Mouse (Mus musculus): Measurements from ENCODE around the gene Ifitm3. TPM values are rescaled to one million over a fixed set of nuclear protein-coding genes. Genes with fewer than 3 reads are reported as not detected.

Gene Ifitm3
- polyA plus RNA-seq, 1 experiment from 2014 or later = 255 TPM

- Histone ChIP-seq H3K9me3 (no peaks in the 10 kb centered on the region), H3K27me3 (replicated peaks) (no peaks in the 10 kb centered on the region), H3K4me1 (replicated peaks) (peaks cover 19% of the 10 kb centered on the region), H3K4me2 (replicated peaks) (peak overlapping the region; percentile 62), H3K27ac (peak overlapping the region; percentile 86; the same call in 1 of the 2 replicates), H3K36me3 (no peaks in the 10 kb centered on the region), H3K9ac (no peak overlapping the region), H3K4me3 (replicated peaks) (no peak overlapping the region)
- ATAC-seq = peak; percentile 34
- 15% methylated on average over 7 of the region's 7 CpGs for WGBS
Observed at GRCm38 (mm10) chr7:141008312-141008761, 2.2 kb downstream of the Ifitm3 start.

GRCm38 (mm10) chr7:141006914-141007313 lies 3.7 kb downstream of the Ifitm3 start:
- ATAC-seq = no peak
- H3K4me3 ChIP-seq (replicated peaks) = no peak overlapping the region
- no peak overlapping the region for H3K27ac ChIP-seq
- H3K27me3 ChIP-seq (replicated peaks) = no peaks in the 10 kb centered on the region
- H3K4me1 ChIP-seq (replicated peaks) = peaks cover 19% of the 10 kb centered on the region
- no peak overlapping the region for H3K4me2 ChIP-seq (replicated peaks)
- no peaks in the 10 kb centered on the region for H3K9me3 ChIP-seq
- 83% methylated on average over 5 of the region's 5 CpGs for WGBS
- H3K36me3 ChIP-seq = no peaks in the 10 kb centered on the region
- H3K9ac ChIP-seq = no peak overlapping the region

GRCm38 (mm10) chr7:141006446-141006845 lies 4.1 kb downstream of the Ifitm3 start:
- Histone ChIP-seq H3K36me3 (no peaks in the 10 kb centered on the region), H3K27me3 (replicated peaks) (no peaks in the 10 kb centered on the region), H3K9me3 (no peaks in the 10 kb centered on the region), H3K4me2 (replicated peaks) (no peak overlapping the region), H3K9ac (no peak overlapping the region), H3K27ac (no peak overlapping the region), H3K4me3 (replicated peaks) (no peak overlapping the region), H3K4me1 (replicated peaks) (peaks cover 19% of the 10 kb centered on the region)
- ATAC-seq = no peak
- 80% methylated on average over 6 of the region's 6 CpGs for WGBS

GRCm38 (mm10) chr7:141003248-141004010 lies 7.1 kb downstream of the Ifitm3 start:
- Histone ChIP-seq H3K9ac (no peak overlapping the region), H3K4me3 (replicated peaks) (no peak overlapping the region), H3K36me3 (no peaks in the 10 kb centered on the region), H3K4me2 (replicated peaks) (no peak overlapping the region), H3K4me1 (replicated peaks) (peaks cover 3% of the 10 kb centered on the region; the same call in 1 of the 2 replicates), H3K27me3 (replicated peaks) (no peaks in the 10 kb centered on the region), H3K27ac (no peak overlapping the region), H3K9me3 (no peaks in the 10 kb centered on the region)
- WGBS = 80% methylated on average over 5 of the region's 5 CpGs
- ATAC-seq = no peak

- H3K27ac ChIP-seq = no peak overlapping the region
- no peak for ATAC-seq
- no peak overlapping the region for H3K4me2 ChIP-seq (replicated peaks)
- no peak overlapping the region for H3K9ac ChIP-seq
- H3K27me3 ChIP-seq (replicated peaks) = no peaks in the 10 kb centered on the region
- WGBS = 73% methylated on average over 15 of the region's 15 CpGs
- H3K9me3 ChIP-seq = no peaks in the 10 kb centered on the region
- no peaks in the 10 kb centered on the region for H3K4me1 ChIP-seq (replicated peaks)
- no peak overlapping the region for H3K4me3 ChIP-seq (replicated peaks)
- no peaks in the 10 kb centered on the region for H3K36me3 ChIP-seq
Observed at GRCm38 (mm10) chr7:141000881-141001708, 9.5 kb downstream of the Ifitm3 start.

- H3K27me3 ChIP-seq (replicated peaks) = no peaks in the 10 kb centered on the region
- WGBS = 77% methylated on average over 11 of the region's 11 CpGs
- H3K4me3 ChIP-seq (replicated peaks) = no peak overlapping the region
- no peak overlapping the region for H3K9ac ChIP-seq
- H3K27ac ChIP-seq = 0 out of 2 replicates have a peak overlapping the region, but pooled peaks have one; percentile 9
- no peaks in the 10 kb centered on the region for H3K4me1 ChIP-seq (replicated peaks)
- ATAC-seq = no peak
- H3K4me2 ChIP-seq (replicated peaks) = no peak overlapping the region
- H3K36me3 ChIP-seq = no peaks in the 10 kb centered on the region
- H3K9me3 ChIP-seq = no peaks in the 10 kb centered on the region
Observed at GRCm38 (mm10) chr7:140998853-140999700, 11.5 kb downstream of the Ifitm3 start.

- Histone ChIP-seq H3K36me3 (no peaks in the 10 kb centered on the region), H3K27me3 (replicated peaks) (no peaks in the 10 kb centered on the region), H3K4me2 (replicated peaks) (no peak overlapping the region), H3K4me1 (replicated peaks) (no peaks in the 10 kb centered on the region), H3K9ac (no peak overlapping the region), H3K27ac (no peak overlapping the region), H3K9me3 (no peaks in the 10 kb centered on the region), H3K4me3 (replicated peaks) (no peak overlapping the region)
- 23% methylated on average over 1 of the region's 1 CpGs for WGBS
- ATAC-seq = no peak
Observed at GRCm38 (mm10) chr7:140997817-140998216, 12.8 kb downstream of the Ifitm3 start.

GRCm38 (mm10) chr7:140991117-140991689 lies 19.4 kb downstream of the Ifitm3 start:
- Histone ChIP-seq H3K9me3 (no peaks in the 10 kb centered on the region), H3K9ac (no peak overlapping the region), H3K4me2 (replicated peaks) (no peak overlapping the region), H3K27me3 (replicated peaks) (no peaks in the 10 kb centered on the region), H3K36me3 (no peaks in the 10 kb centered on the region), H3K4me1 (replicated peaks) (peaks cover 11% of the 10 kb centered on the region; the same call in 1 of the 2 replicates), H3K27ac (no peak overlapping the region), H3K4me3 (replicated peaks) (no peak overlapping the region)
- no peak for ATAC-seq
- WGBS = 84% methylated on average over 14 of the region's 14 CpGs

GRCm38 (mm10) chr7:140990622-140991021 lies 19.9 kb downstream of the Ifitm3 start:
- Histone ChIP-seq H3K27me3 (replicated peaks) (no peaks in the 10 kb centered on the region), H3K9me3 (no peaks in the 10 kb centered on the region), H3K27ac (no peak overlapping the region), H3K4me3 (replicated peaks) (no peak overlapping the region), H3K4me1 (replicated peaks) (peaks cover 11% of the 10 kb centered on the region; the same call in 1 of the 2 replicates), H3K36me3 (no peaks in the 10 kb centered on the region), H3K9ac (no peak overlapping the region), H3K4me2 (replicated peaks) (no peak overlapping the region)
- ATAC-seq = no peak; the same call in 1 of the 2 replicates
- 75% methylated on average over 5 of the region's 5 CpGs for WGBS

- Histone ChIP-seq H3K36me3 (no peaks in the 10 kb centered on the region), H3K4me3 (replicated peaks) (no peak overlapping the region), H3K27ac (no peak overlapping the region), H3K4me2 (replicated peaks) (no peak overlapping the region), H3K9ac (no peak overlapping the region), H3K27me3 (replicated peaks) (no peaks in the 10 kb centered on the region), H3K4me1 (replicated peaks) (peaks cover 11% of the 10 kb centered on the region; the same call in 1 of the 2 replicates), H3K9me3 (no peaks in the 10 kb centered on the region)
- ATAC-seq = peak; percentile 46; the same call in 1 of the 2 replicates
- 46% methylated on average over 6 of the region's 6 CpGs for WGBS
Observed at GRCm38 (mm10) chr7:140990185-140990584, 20.4 kb downstream of the Ifitm3 start.

- H3K4me1 ChIP-seq (replicated peaks) = peaks cover 11% of the 10 kb centered on the region; the same call in 1 of the 2 replicates
- ATAC-seq = no peak
- no peak overlapping the region for H3K27ac ChIP-seq
- H3K36me3 ChIP-seq = no peaks in the 10 kb centered on the region
- no peak overlapping the region for H3K4me2 ChIP-seq (replicated peaks)
- WGBS = 72% methylated on average over 4 of the region's 4 CpGs
- H3K9me3 ChIP-seq = no peaks in the 10 kb centered on the region
- no peak overlapping the region for H3K9ac ChIP-seq
- no peak overlapping the region for H3K4me3 ChIP-seq (replicated peaks)
- no peaks in the 10 kb centered on the region for H3K27me3 ChIP-seq (replicated peaks)
Observed at GRCm38 (mm10) chr7:140989022-140989421, 21.5 kb downstream of the Ifitm3 start.

Data from intestine, embryonic 15.5 days (tissue).